Mouse (Mus musculus): ENCODE results near the gene Ppp2r3c. TPM values are rescaled to one million over a fixed set of nuclear protein-coding genes. Genes with fewer than 3 reads are reported as not detected.
"Not testable (repeated sequence)": the region's sequence is repeated elsewhere in the genome, so short reads cannot be mapped to it uniquely, and the experiment has no call there.

Ppp2r3c gene
- polyA plus RNA-seq, 1 experiment from 2014 or later: 25.7 TPM

DNA sequence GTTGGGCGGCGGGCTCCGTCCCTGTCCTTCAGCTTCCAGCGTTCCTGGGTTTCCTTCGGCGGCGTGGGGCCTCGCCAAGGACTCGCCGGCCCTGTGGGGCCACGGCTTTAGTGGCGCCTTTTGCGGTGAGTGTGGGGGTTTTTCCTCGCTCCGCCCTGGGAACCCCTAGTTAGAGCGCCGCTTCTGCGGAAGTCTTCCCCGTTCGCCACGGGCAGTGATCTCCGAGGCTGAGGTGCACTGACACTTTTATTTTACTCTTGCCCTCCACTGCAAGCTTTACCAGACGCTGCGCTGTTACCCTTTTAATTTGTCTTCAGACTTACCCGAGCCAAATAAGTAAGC is 72.3 kb downstream of the Ppp2r3c start:
- not testable (repeated sequence) for ATAC-seq (ENCODE audit: low FRiP score, low TSS enrichment); H3K9ac ChIP-seq (replicated peaks; ENCODE audit: low read length); H3K4me1 ChIP-seq (ENCODE audit: control insufficient read depth, insufficient read depth, low read length); H3K27ac ChIP-seq (replicated peaks; ENCODE audit: low read depth, low read length); H3K27me3 ChIP-seq (ENCODE audit: control insufficient read depth, insufficient read depth, low read length); H3K36me3 ChIP-seq (ENCODE audit: control insufficient read depth, insufficient read depth, low read length); DNase-seq; H3K9me3 ChIP-seq (ENCODE audit: control insufficient read depth, low read length)
- H3K4me2 ChIP-seq (ENCODE audit: low read length): 0 out of 2 replicates have a peak overlapping the region, but pooled peaks have one; percentile 27
- WGBS: under 1% methylated on average over 11 of the region's 25 CpGs
- peak overlapping the region; percentile 26 for H3K4me3 ChIP-seq (replicated peaks; ENCODE audit: low read depth, low read length)

DNA sequence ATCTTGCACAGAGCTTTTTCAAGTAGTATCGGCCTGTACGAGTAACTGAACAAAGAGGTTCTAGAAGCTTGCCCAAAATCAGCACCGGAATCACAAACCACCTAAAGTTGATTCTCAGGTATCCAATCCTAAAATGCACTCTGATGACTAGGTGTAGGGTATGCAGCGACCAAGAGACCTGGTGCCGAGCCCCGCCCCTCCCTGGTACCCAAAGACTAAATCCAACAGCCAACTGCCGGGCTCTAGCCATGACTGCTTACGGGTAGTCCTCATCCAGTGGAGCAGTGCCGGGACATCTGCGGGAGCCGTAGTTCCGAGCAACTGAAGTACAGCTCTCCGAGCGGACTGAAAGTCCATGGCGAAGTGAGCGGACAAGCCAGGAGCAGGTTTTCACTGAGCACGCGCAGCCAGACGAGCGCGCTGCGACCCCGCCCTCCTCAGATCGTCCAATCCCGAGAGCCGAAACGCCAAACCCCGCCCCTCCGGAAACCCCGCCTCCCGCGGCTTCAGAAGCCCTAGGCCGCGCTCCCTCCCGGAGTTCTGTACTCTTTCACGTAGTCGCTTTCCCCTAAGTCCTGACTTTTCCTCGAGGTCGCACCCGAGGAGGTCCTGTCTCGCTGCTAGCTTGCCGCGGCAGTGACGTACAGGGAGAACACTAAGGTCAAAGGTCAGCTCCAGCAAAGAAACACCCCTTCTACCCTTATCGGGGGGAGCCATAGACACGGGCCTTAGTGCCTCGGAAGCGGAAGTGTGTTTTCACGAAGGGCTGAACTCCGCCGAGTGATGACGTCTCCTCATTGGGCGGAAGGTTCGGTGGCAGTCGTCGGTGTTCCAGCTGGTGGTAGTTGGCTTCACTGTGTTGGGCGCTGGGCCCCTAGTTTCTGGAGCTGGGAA is 72.9 kb downstream of the Ppp2r3c start, which contains the start of gene Srp54c:
TSS of gene Srp54c (plus strand) at position 543 of the 894 bp plus-strand sequence.
- not testable (repeated sequence) for H3K27ac ChIP-seq (replicated peaks; ENCODE audit: low read depth, low read length); DNase-seq; H3K36me3 ChIP-seq (ENCODE audit: control insufficient read depth, insufficient read depth, low read length); H3K27me3 ChIP-seq (ENCODE audit: control insufficient read depth, insufficient read depth, low read length); H3K9me3 ChIP-seq (ENCODE audit: control insufficient read depth, low read length); H3K4me1 ChIP-seq (ENCODE audit: control insufficient read depth, insufficient read depth, low read length); H3K9ac ChIP-seq (replicated peaks; ENCODE audit: low read length)
- peak; percentile 99 for ATAC-seq (ENCODE audit: low FRiP score, low TSS enrichment)
- no CpG with 5 or more reads among the region's 57 CpGs for WGBS
- H3K4me3 ChIP-seq (replicated peaks; ENCODE audit: low read depth, low read length): peak within 1 kb of the TSS; percentile 26
- 0 out of 2 replicates have a peak within 1 kb of the TSS, but pooled peaks have one; percentile 27 for H3K4me2 ChIP-seq (ENCODE audit: low read length)

Other genes with a start within 250 kb of the Ppp2r3c start
- 31.8 and 32.3 TPM in 2 replicates for gene 2700097O09Rik, start 222.9 kb downstream of the Ppp2r3c start, polyA plus RNA-seq (2014; fragmentation: Nextera tagmentation; extraction: Ambion mirVana)
- gene Srp54a, start 222.7 kb downstream of the Ppp2r3c start, polyA plus RNA-seq (2014; fragmentation: Nextera tagmentation; extraction: Ambion mirVana): 193 and 227 TPM in 2 replicates
- 45.6 and 48.2 TPM in 2 replicates for gene Fam177a, start 178.5 kb downstream of the Ppp2r3c start, polyA plus RNA-seq (2014; fragmentation: Nextera tagmentation; extraction: Ambion mirVana)
- 65.2 and 72.7 TPM in 2 replicates for gene Srp54b, start 147.9 kb downstream of the Ppp2r3c start, polyA plus RNA-seq (2014; fragmentation: Nextera tagmentation; extraction: Ambion mirVana)
- gene 1700047I17Rik2, start 103.4 kb downstream of the Ppp2r3c start, polyA plus RNA-seq (2014; fragmentation: Nextera tagmentation; extraction: Ambion mirVana): not detected in 2 replicates
- 79.0 and 86.1 TPM in 2 replicates for gene Srp54c, start 72.8 kb downstream of the Ppp2r3c start, polyA plus RNA-seq (2014; fragmentation: Nextera tagmentation; extraction: Ambion mirVana)
- 9.5 and 10.5 TPM in 2 replicates for gene 1110008L16Rik, start 3.4 kb downstream of the Ppp2r3c start, polyA plus RNA-seq (2014; fragmentation: Nextera tagmentation; extraction: Ambion mirVana)
- 448 and 461 TPM in 2 replicates for gene Psma6, start 81.2 kb upstream of the Ppp2r3c start, polyA plus RNA-seq (2014; fragmentation: Nextera tagmentation; extraction: Ambion mirVana)
- gene Nfkbia, start 189.6 kb upstream of the Ppp2r3c start, polyA plus RNA-seq (2014; fragmentation: Nextera tagmentation; extraction: Ambion mirVana): 49.6 and 52.1 TPM in 2 replicates

Data from midbrain, embryonic 14.5 days (tissue).